Mouse (Mus musculus) kidney, adult 2 months (tissue): ENCODE results near the gene Fam126a. TPM values are rescaled to one million over a fixed set of nuclear protein-coding genes. Genes with fewer than 3 reads are reported as not detected.
A peak's percentile ranks its signal among the peaks of the same experiment; 100 is the strongest.

ENCODE experiments used
- DNase-seq: peaks from one replicate; pipeline ENCODE4 v3.0.0; 2021
- H3K27ac ChIP-seq: fragments of 200-500 bp; 2 replicates; pipeline ENCODE4 v1.5.1; 2012; ENCODE audit warnings: low read depth, low read length, control low read depth, inconsistent platforms; ENCODE audit not compliant: insufficient read depth
- H3K27me3 ChIP-seq: fragments of 200-500 bp; replicated peaks from 2 replicates; pipeline ENCODE4 v1.6.1; 2012; ENCODE audit warnings: mild to moderate bottlenecking, moderate library complexity, low read length, inconsistent platforms; ENCODE audit not compliant: control insufficient read depth, insufficient read depth
- H3K36me3 ChIP-seq: fragments of 200-500 bp; 2 replicates; pipeline ENCODE4 v1.6.1; 2012; ENCODE audit warnings: mild to moderate bottlenecking, moderate library complexity, low read length, inconsistent platforms; ENCODE audit not compliant: control insufficient read depth, insufficient read depth
- H3K4me1 ChIP-seq: fragments of 200-500 bp; 2 replicates; pipeline ENCODE4 v1.6.1; 2011; ENCODE audit warnings: low read length; ENCODE audit not compliant: control insufficient read depth, insufficient read depth
- H3K4me3 ChIP-seq: fragments of 200-500 bp; 2 replicates; pipeline ENCODE4 v1.5.1; 2011; ENCODE audit warnings: mild to moderate bottlenecking, low read depth, low read length, control low read depth; ENCODE audit not compliant: insufficient read depth
- CTCF ChIP-seq: fragments of 200-500 bp; conservative IDR thresholded peaks from 2 replicates; pipeline ENCODE4 v1.5.1; 2011; ENCODE audit warnings: low read depth, mild to moderate bottlenecking, control low read depth, low read length, moderate library complexity, mixed read lengths; ENCODE audit not compliant: insufficient read depth, insufficient read length
- POLR2A ChIP-seq: fragments of 200-500 bp; IDR thresholded peaks from one replicate; pipeline ENCODE4 v1.6.1; 2011; ENCODE audit warnings: low read depth, low read length, control low read depth
- WGBS: fragments of 180-500 bp; shearing (Covaris S2); methylation state at CpG from one replicate; pipeline ENCODE4 v1.1.7; 2018; 5-methylcytosine and 5-hydroxymethylcytosine counted together
- polyA plus RNA-seq: library from polyadenylated mRNA; depleted of rRNA; stranded (reverse); fragments of >200 nt; gene quantifications from 2 replicates; pipeline ENCODE4 v1.2.3, GENCODE M21; 2012

Fam126a gene
- polyA plus RNA-seq, 1 experiment, result 4.4 TPM

GRCm38 (mm10) chr5:23900190-23900589 is 130.3 kb downstream of the Fam126a start:
- no peak overlapping the region for H3K27ac ChIP-seq
- no peak for DNase-seq
- WGBS, result 59% methylated on average over 4 of the region's 4 CpGs
- no peaks in the 10 kb centered on the region for H3K36me3 ChIP-seq
- no peaks in the 10 kb centered on the region for H3K27me3 ChIP-seq
- TF ChIP-seq POLR2A (no peak), CTCF (no peak)
- no peak overlapping the region for H3K4me3 ChIP-seq
- no peaks in the 10 kb centered on the region for H3K4me1 ChIP-seq

GRCm38 (mm10) chr5:23893864-23894771 is 136.4 kb downstream of the Fam126a start:
- Histone ChIP-seq H3K4me1 (no peaks in the 10 kb centered on the region), H3K27me3 (no peaks in the 10 kb centered on the region), H3K36me3 (no peaks in the 10 kb centered on the region), H3K4me3 (no peak overlapping the region), H3K27ac (no peak overlapping the region)
- DNase-seq, result peak; percentile 71
- TF ChIP-seq POLR2A, result no peak
- TF ChIP-seq CTCF, result no peak
- WGBS, result 74% methylated on average over 11 of the region's 11 CpGs

GRCm38 (mm10) chr5:23893156-23893863 is 137.2 kb downstream of the Fam126a start:
- TF ChIP-seq POLR2A (no peak), CTCF (no peak)
- WGBS, result 84% methylated on average over 5 of the region's 5 CpGs
- H3K27ac ChIP-seq, result no peak overlapping the region
- H3K27me3 ChIP-seq, result no peaks in the 10 kb centered on the region
- no peak overlapping the region for H3K4me3 ChIP-seq
- no peaks in the 10 kb centered on the region for H3K36me3 ChIP-seq
- H3K4me1 ChIP-seq, result no peaks in the 10 kb centered on the region
- DNase-seq, result no peak

GRCm38 (mm10) chr5:23890734-23891133 is 139.8 kb downstream of the Fam126a start:
- Histone ChIP-seq H3K4me3 (no peak overlapping the region), H3K27me3 (no peaks in the 10 kb centered on the region), H3K27ac (no peak overlapping the region), H3K36me3 (no peaks in the 10 kb centered on the region), H3K4me1 (no peaks in the 10 kb centered on the region)
- DNase-seq, result peak; percentile 75
- no peak for TF ChIP-seq POLR2A
- peak; percentile 54 for TF ChIP-seq CTCF
- WGBS, result 39% methylated on average over 10 of the region's 10 CpGs

GRCm38 (mm10) chr5:23889461-23889860 is 141.0 kb downstream of the Fam126a start:
- WGBS, result 78% methylated on average over 4 of the region's 4 CpGs
- no peaks in the 10 kb centered on the region for H3K27me3 ChIP-seq

GRCm38 (mm10) chr5:23887111-23887510 is 143.4 kb downstream of the Fam126a start:
- DNase-seq, result no peak
- no peaks in the 10 kb centered on the region for H3K4me1 ChIP-seq
- 72% methylated on average over 3 of the region's 3 CpGs for WGBS
- no peaks in the 10 kb centered on the region for H3K27me3 ChIP-seq
- no peak overlapping the region for H3K4me3 ChIP-seq
- TF ChIP-seq CTCF (no peak), POLR2A (no peak)
- no peaks in the 10 kb centered on the region for H3K36me3 ChIP-seq
- H3K27ac ChIP-seq, result no peak overlapping the region

More at GRCm38 (mm10) chr5:23889461-23889860, 141.0 kb downstream of the Fam126a start:
- Histone ChIP-seq H3K4me1 (no peaks in the 10 kb centered on the region), H3K36me3 (no peaks in the 10 kb centered on the region), H3K27ac (no peak overlapping the region), H3K4me3 (no peak overlapping the region)
- DNase-seq, result no peak
- TF ChIP-seq POLR2A, result no peak
- TF ChIP-seq CTCF, result no peak

GRCm38 (mm10) chr5:23874457-23874856 is 156.0 kb downstream of the Fam126a start:
- Histone ChIP-seq H3K27ac (no peak overlapping the region), H3K27me3 (no peaks in the 10 kb centered on the region), H3K36me3 (no peaks in the 10 kb centered on the region), H3K4me3 (no peak overlapping the region), H3K4me1 (no peaks in the 10 kb centered on the region)
- 58% methylated on average over 5 of the region's 5 CpGs for WGBS
- TF ChIP-seq POLR2A (no peak), CTCF (no peak)
- DNase-seq, result no peak
